Mouse (Mus musculus): ENCODE results near the gene Cux2.

GRCm38 (mm10) chr5:122017778-122018177, 32.1 kb downstream of the Cux2 start:
- TF ChIP-seq CTCF (IDR thresholded peaks at IDR 0.05; ENCODE audit: low read depth, low read length) (no peak), POLR2A (IDR thresholded peaks at IDR 0.05; ENCODE audit: borderline replicate concordance, low read depth, low read length) (no peak)

All from bone marrow macrophage, adult 2 months (primary cell).